Mouse (Mus musculus): Measurements from ENCODE around the gene Rubcnl. TPM values are rescaled to one million over a fixed set of nuclear protein-coding genes. Genes with fewer than 3 reads are reported as not detected.

The Rubcnl gene
- polyA plus RNA-seq, 1 experiment from 2014 or later = 0.45 TPM

GRCm38 (mm10) chr14:74986527-74986926 is 29.3 kb upstream of the Rubcnl start:
- no peaks in the 10 kb centered on the region for H3K36me3 ChIP-seq (ENCODE audit: control insufficient read depth, insufficient read depth, low read length)
- no peaks in the 10 kb centered on the region for H3K27me3 ChIP-seq (replicated peaks; ENCODE audit: control insufficient read depth, insufficient read depth, low read length)
- 50% methylated on average over 3 of the region's 3 CpGs for WGBS
- no peak for ATAC-seq
- no peaks in the 10 kb centered on the region for H3K4me1 ChIP-seq (ENCODE audit: control insufficient read depth, insufficient read depth, low read length)
- no peak overlapping the region for H3K9ac ChIP-seq (ENCODE audit: low read depth, low read length)
- no peak overlapping the region for H3K4me3 ChIP-seq (ENCODE audit: low read length)
- H3K27ac ChIP-seq (ENCODE audit: low read length) = no peak overlapping the region
- H3K4me2 ChIP-seq (ENCODE audit: low read depth, low read length) = no peak overlapping the region
- no peaks in the 10 kb centered on the region for H3K9me3 ChIP-seq (ENCODE audit: control insufficient read depth, low read length)

DNA sequence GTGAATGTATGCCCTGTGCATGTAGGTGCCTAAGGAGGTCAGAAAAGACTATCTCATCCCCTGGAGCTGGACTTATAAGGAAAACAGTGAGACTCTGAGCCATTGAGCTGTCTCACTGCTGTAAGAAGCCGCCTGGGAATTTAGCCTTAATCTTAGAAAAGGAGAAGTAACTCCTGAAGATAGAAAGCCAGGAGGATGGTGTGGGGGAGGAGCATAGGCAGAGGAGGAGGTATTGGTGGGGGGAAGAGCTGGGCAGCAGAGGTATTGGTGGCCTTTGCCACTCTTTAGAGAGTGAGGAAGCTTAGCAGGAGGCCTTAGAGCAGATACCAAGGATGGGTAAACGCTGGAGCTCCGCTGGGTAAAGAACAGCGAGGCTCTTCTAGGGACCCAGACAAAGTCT is 26.5 kb upstream of the Rubcnl start:
- no peak overlapping the region for H3K9ac ChIP-seq (ENCODE audit: low read depth, low read length)
- H3K4me1 ChIP-seq (ENCODE audit: control insufficient read depth, insufficient read depth, low read length) = no peaks in the 10 kb centered on the region
- H3K9me3 ChIP-seq (ENCODE audit: control insufficient read depth, low read length) = no peaks in the 10 kb centered on the region
- no peak overlapping the region for H3K4me2 ChIP-seq (ENCODE audit: low read depth, low read length)
- no peaks in the 10 kb centered on the region for H3K27me3 ChIP-seq (replicated peaks; ENCODE audit: control insufficient read depth, insufficient read depth, low read length)
- WGBS = 61% methylated on average over 4 of the region's 4 CpGs
- H3K4me3 ChIP-seq (ENCODE audit: low read length) = no peak overlapping the region
- no peak overlapping the region for H3K27ac ChIP-seq (ENCODE audit: low read length)
- no peak for ATAC-seq
- no peaks in the 10 kb centered on the region for H3K36me3 ChIP-seq (ENCODE audit: control insufficient read depth, insufficient read depth, low read length)

DNA sequence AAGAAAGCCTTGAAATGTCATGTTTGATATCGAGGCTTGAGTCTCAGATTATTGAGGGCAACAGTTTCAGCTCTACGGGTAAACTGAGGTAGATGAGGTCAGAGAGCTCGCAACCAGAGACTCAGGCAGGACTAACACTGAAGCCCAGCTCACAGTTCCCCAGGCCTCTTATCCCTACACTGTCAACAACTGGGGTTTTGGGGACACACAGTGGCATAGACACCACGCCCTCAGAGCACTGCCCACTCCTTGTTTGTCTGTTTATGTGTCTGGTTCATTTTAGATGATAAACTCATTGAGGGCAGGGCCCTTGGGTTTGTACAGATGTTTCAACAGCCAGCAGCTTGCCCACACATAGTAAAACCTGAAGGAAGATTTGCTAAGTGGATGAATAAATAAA is 25.9 kb upstream of the Rubcnl start:
- Histone ChIP-seq H3K9ac (ENCODE audit: low read depth, low read length) (no peak overlapping the region), H3K36me3 (ENCODE audit: control insufficient read depth, insufficient read depth, low read length) (no peaks in the 10 kb centered on the region), H3K9me3 (ENCODE audit: control insufficient read depth, low read length) (no peaks in the 10 kb centered on the region), H3K4me2 (ENCODE audit: low read depth, low read length) (no peak overlapping the region), H3K4me3 (ENCODE audit: low read length) (no peak overlapping the region), H3K27ac (ENCODE audit: low read length) (no peak overlapping the region), H3K27me3 (replicated peaks; ENCODE audit: control insufficient read depth, insufficient read depth, low read length) (no peaks in the 10 kb centered on the region), H3K4me1 (ENCODE audit: control insufficient read depth, insufficient read depth, low read length) (no peaks in the 10 kb centered on the region)
- ATAC-seq = no peak
- 86% methylated on average over 4 of the region's 4 CpGs for WGBS

GRCm38 (mm10) chr14:74990504-74990903 is 25.3 kb upstream of the Rubcnl start:
- ATAC-seq = no peak
- no peak overlapping the region for H3K9ac ChIP-seq (ENCODE audit: low read depth, low read length)
- no peaks in the 10 kb centered on the region for H3K9me3 ChIP-seq (ENCODE audit: control insufficient read depth, low read length)
- no peak overlapping the region for H3K4me3 ChIP-seq (ENCODE audit: low read length)
- no peak overlapping the region for H3K4me2 ChIP-seq (ENCODE audit: low read depth, low read length)
- 2% methylated on average over 1 of the region's 1 CpGs for WGBS
- no peaks in the 10 kb centered on the region for H3K36me3 ChIP-seq (ENCODE audit: control insufficient read depth, insufficient read depth, low read length)
- no peaks in the 10 kb centered on the region for H3K4me1 ChIP-seq (ENCODE audit: control insufficient read depth, insufficient read depth, low read length)
- H3K27me3 ChIP-seq (replicated peaks; ENCODE audit: control insufficient read depth, insufficient read depth, low read length) = no peaks in the 10 kb centered on the region
- H3K27ac ChIP-seq (ENCODE audit: low read length) = no peak overlapping the region

DNA sequence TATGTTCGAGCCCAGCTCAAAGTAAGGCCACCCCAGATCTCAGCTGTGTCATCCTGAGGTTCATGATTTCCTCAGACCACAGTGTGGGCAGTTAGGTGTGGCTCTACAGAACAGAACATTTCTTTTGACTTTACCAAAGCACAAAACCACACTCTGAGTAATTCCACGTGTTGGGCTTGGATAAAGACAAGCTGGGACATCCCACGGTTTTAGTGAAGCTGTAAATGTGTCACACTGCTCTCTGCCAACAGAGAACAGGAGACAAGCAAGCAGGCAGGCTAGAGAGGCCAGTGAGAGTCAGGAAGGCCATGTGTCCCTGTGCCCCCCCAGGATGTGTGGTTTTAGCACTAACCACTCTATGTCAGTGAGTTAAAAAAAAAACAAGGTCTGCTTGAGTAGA is 19.3 kb upstream of the Rubcnl start:
- Histone ChIP-seq H3K4me3 (ENCODE audit: low read length) (no peak overlapping the region), H3K4me2 (ENCODE audit: low read depth, low read length) (no peak overlapping the region), H3K9me3 (ENCODE audit: control insufficient read depth, low read length) (no peaks in the 10 kb centered on the region), H3K27me3 (replicated peaks; ENCODE audit: control insufficient read depth, insufficient read depth, low read length) (no peaks in the 10 kb centered on the region), H3K36me3 (ENCODE audit: control insufficient read depth, insufficient read depth, low read length) (no peaks in the 10 kb centered on the region), H3K27ac (ENCODE audit: low read length) (no peak overlapping the region), H3K9ac (ENCODE audit: low read depth, low read length) (no peak overlapping the region), H3K4me1 (ENCODE audit: control insufficient read depth, insufficient read depth, low read length) (no peaks in the 10 kb centered on the region)
- WGBS = 44% methylated on average over 3 of the region's 3 CpGs
- no peak for ATAC-seq

GRCm38 (mm10) chr14:74997041-74997440 is 18.8 kb upstream of the Rubcnl start:
- no peak overlapping the region for H3K9ac ChIP-seq (ENCODE audit: low read depth, low read length)
- no peak overlapping the region for H3K27ac ChIP-seq (ENCODE audit: low read length)
- no peak overlapping the region for H3K4me2 ChIP-seq (ENCODE audit: low read depth, low read length)
- no peaks in the 10 kb centered on the region for H3K36me3 ChIP-seq (ENCODE audit: control insufficient read depth, insufficient read depth, low read length)
- WGBS = 92% methylated on average over 2 of the region's 2 CpGs
- no peaks in the 10 kb centered on the region for H3K27me3 ChIP-seq (replicated peaks; ENCODE audit: control insufficient read depth, insufficient read depth, low read length)
- H3K4me1 ChIP-seq (ENCODE audit: control insufficient read depth, insufficient read depth, low read length) = no peaks in the 10 kb centered on the region
- no peaks in the 10 kb centered on the region for H3K9me3 ChIP-seq (ENCODE audit: control insufficient read depth, low read length)
- no peak for ATAC-seq
- H3K4me3 ChIP-seq (ENCODE audit: low read length) = no peak overlapping the region

- no peak overlapping the region for H3K27ac ChIP-seq (ENCODE audit: low read length)
- no peak overlapping the region for H3K9ac ChIP-seq (ENCODE audit: low read depth, low read length)
- no peak overlapping the region for H3K4me2 ChIP-seq (ENCODE audit: low read depth, low read length)
- no peaks in the 10 kb centered on the region for H3K36me3 ChIP-seq (ENCODE audit: control insufficient read depth, insufficient read depth, low read length)
- 76% methylated on average over 6 of the region's 6 CpGs for WGBS
- no peaks in the 10 kb centered on the region for H3K27me3 ChIP-seq (replicated peaks; ENCODE audit: control insufficient read depth, insufficient read depth, low read length)
- H3K4me1 ChIP-seq (ENCODE audit: control insufficient read depth, insufficient read depth, low read length) = no peaks in the 10 kb centered on the region
- no peak for ATAC-seq
- H3K4me3 ChIP-seq (ENCODE audit: low read length) = no peak overlapping the region
- no peaks in the 10 kb centered on the region for H3K9me3 ChIP-seq (ENCODE audit: control insufficient read depth, low read length)
These were observed 14.5 kb upstream of the Rubcnl start for GRCm38 (mm10) chr14:75001364-75001763.

DNA sequence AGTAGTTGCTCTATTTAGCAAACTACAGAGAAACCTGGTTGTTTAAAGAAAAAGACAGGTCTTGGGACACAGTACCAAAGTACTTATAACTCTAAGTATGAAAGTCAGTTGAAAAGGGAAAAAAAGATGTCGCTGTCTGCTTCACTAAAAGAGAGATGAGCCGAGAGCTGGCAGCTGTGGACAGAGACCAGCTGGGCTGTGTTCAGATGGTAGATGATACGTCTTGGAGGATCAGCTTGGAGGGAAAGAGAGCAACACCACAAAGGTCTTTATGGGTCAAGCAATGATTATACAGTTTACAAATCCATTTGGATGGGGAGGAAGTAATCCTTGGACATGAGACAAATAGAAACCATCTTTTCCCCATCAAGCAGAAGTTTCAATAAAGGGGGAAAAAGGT is 12.5 kb upstream of the Rubcnl start:
- Histone ChIP-seq H3K27me3 (replicated peaks; ENCODE audit: control insufficient read depth, insufficient read depth, low read length) (no peaks in the 10 kb centered on the region), H3K27ac (ENCODE audit: low read length) (no peak overlapping the region), H3K4me3 (ENCODE audit: low read length) (no peak overlapping the region), H3K36me3 (ENCODE audit: control insufficient read depth, insufficient read depth, low read length) (no peaks in the 10 kb centered on the region), H3K9ac (ENCODE audit: low read depth, low read length) (no peak overlapping the region), H3K9me3 (ENCODE audit: control insufficient read depth, low read length) (no peaks in the 10 kb centered on the region), H3K4me1 (ENCODE audit: control insufficient read depth, insufficient read depth, low read length) (no peaks in the 10 kb centered on the region), H3K4me2 (ENCODE audit: low read depth, low read length) (no peak overlapping the region)
- 59% methylated on average over 3 of the region's 3 CpGs for WGBS
- ATAC-seq = no peak

GRCm38 (mm10) chr14:75005478-75006199 is 10.2 kb upstream of the Rubcnl start:
- no peaks in the 10 kb centered on the region for H3K4me1 ChIP-seq (ENCODE audit: control insufficient read depth, insufficient read depth, low read length)
- ATAC-seq = no peak
- H3K9ac ChIP-seq (ENCODE audit: low read depth, low read length) = no peak overlapping the region
- H3K36me3 ChIP-seq (ENCODE audit: control insufficient read depth, insufficient read depth, low read length) = no peaks in the 10 kb centered on the region
- no peaks in the 10 kb centered on the region for H3K9me3 ChIP-seq (ENCODE audit: control insufficient read depth, low read length)
- H3K27me3 ChIP-seq (replicated peaks; ENCODE audit: control insufficient read depth, insufficient read depth, low read length) = no peaks in the 10 kb centered on the region
- H3K4me2 ChIP-seq (ENCODE audit: low read depth, low read length) = no peak overlapping the region
- H3K4me3 ChIP-seq (ENCODE audit: low read length) = no peak overlapping the region
- no peak overlapping the region for H3K27ac ChIP-seq (ENCODE audit: low read length)
- WGBS = 93% methylated on average over 2 of the region's 2 CpGs

DNA sequence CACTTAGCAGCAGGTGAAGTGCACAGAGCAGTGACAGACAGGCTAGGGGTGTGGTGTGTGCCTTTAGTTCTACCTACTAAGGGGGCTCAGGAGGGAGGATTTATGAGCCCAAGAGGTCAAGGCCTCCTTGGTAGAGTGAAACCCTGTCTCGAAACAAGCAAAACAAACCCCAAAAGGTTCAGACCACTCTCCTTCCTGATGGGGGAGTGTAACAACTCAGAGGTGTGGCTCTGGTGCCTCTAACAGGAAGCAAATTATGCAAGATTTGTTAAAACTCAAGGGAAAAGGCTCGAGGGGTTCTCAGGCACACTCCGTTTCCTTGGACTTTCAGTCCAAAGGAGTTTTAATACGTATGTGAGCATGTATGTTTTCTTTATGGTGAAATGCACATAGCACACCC is 5.5 kb upstream of the Rubcnl start:
- no peak for ATAC-seq
- Histone ChIP-seq H3K9me3 (ENCODE audit: control insufficient read depth, low read length) (no peaks in the 10 kb centered on the region), H3K27ac (ENCODE audit: low read length) (no peak overlapping the region), H3K4me3 (ENCODE audit: low read length) (no peak overlapping the region), H3K4me1 (ENCODE audit: control insufficient read depth, insufficient read depth, low read length) (no peaks in the 10 kb centered on the region), H3K9ac (ENCODE audit: low read depth, low read length) (no peak overlapping the region), H3K27me3 (replicated peaks; ENCODE audit: control insufficient read depth, insufficient read depth, low read length) (no peaks in the 10 kb centered on the region), H3K4me2 (ENCODE audit: low read depth, low read length) (no peak overlapping the region), H3K36me3 (ENCODE audit: control insufficient read depth, insufficient read depth, low read length) (no peaks in the 10 kb centered on the region)
- 45% methylated on average over 4 of the region's 4 CpGs for WGBS

Data from intestine, embryonic 16.5 days (tissue).